Mouse (Mus musculus): ENCODE results near the gene Med16.

GRCm38 (mm10) chr10:79917532-79918100 lies 8.9 kb upstream of the Med16 start:
- TF ChIP-seq POLR2A (IDR thresholded peaks at IDR 0.05; ENCODE audit: control insufficient read depth, extremely low read depth, insufficient read depth, low read length, poor library complexity) (no peak), CTCF (IDR thresholded peaks at IDR 0.05; ENCODE audit: borderline replicate concordance, control insufficient read depth, extremely low read depth, insufficient read depth, low read length, poor library complexity) (no peak)

Measured in thymus, adult 2 months (tissue).